Mouse (Mus musculus) liver, postnatal 0 days (tissue): Measurements from ENCODE around the gene Bicc1. TPM values are rescaled to one million over a fixed set of nuclear protein-coding genes. Genes with fewer than 3 reads are reported as not detected.

ENCODE experiments used
- ATAC-seq: fragments of 200-750 bp; cut with Nextera tagmentation; 2 replicates; pipeline ENCODE4 v1.8.0; 2017; ENCODE audit warnings: mild to moderate bottlenecking, moderate library complexity
- DNase-seq: peaks from one replicate; pipeline ENCODE4 v3.0.0-alpha.2; 2016
- H3K27ac ChIP-seq: fragments of 300-500 bp; sonication (generic); 2 replicates; pipeline ENCODE4 v1.5.1; 2014; ENCODE audit warnings: antibody characterized with exemption, moderate library complexity, mild to moderate bottlenecking, low read depth
- H3K27me3 ChIP-seq: fragments of 300-500 bp; sonication (generic); 2 replicates; pipeline ENCODE4 v1.6.1; 2014; ENCODE audit warnings: low read length, control low read depth, mixed read lengths; ENCODE audit not compliant: insufficient read depth
- H3K36me3 ChIP-seq: fragments of 300-500 bp; sonication (generic); replicated peaks from 2 replicates; pipeline ENCODE4 v1.6.1; 2014; ENCODE audit warnings: mild to moderate bottlenecking, control low read depth, low read length, moderate library complexity, mixed read lengths; ENCODE audit not compliant: insufficient read depth
- H3K4me1 ChIP-seq: fragments of 300-500 bp; sonication (generic); 2 replicates; pipeline ENCODE4 v1.6.1; 2014; ENCODE audit warnings: antibody characterized with exemption, mild to moderate bottlenecking, control low read depth; ENCODE audit not compliant: insufficient read depth
- H3K4me2 ChIP-seq: fragments of 300-500 bp; sonication (generic); 2 replicates; pipeline ENCODE4 v1.6.1; 2014; ENCODE audit warnings: low read depth, mild to moderate bottlenecking, low read length, moderate library complexity, mixed read lengths
- H3K4me3 ChIP-seq: fragments of 300-500 bp; sonication (generic); 2 replicates; pipeline ENCODE4 v1.5.1; 2014; ENCODE audit warnings: low read depth, low read length
- H3K9ac ChIP-seq: fragments of 300-500 bp; sonication (generic); replicated peaks from 2 replicates; pipeline ENCODE4 v1.6.1; 2014; ENCODE audit warnings: mild to moderate bottlenecking, moderate library complexity
- H3K9me3 ChIP-seq: fragments of 300-500 bp; sonication (generic); 2 replicates; pipeline ENCODE4 v1.6.1; 2016; ENCODE audit warnings: mild to moderate bottlenecking, control low read depth, low read length, mixed read lengths
- CTCF ChIP-seq: sonication (generic); IDR thresholded peaks from 2 replicates; pipeline ENCODE4 v1.5.1; 2016; ENCODE audit warnings: antibody characterized with exemption, low read depth
- EP300 ChIP-seq: IDR thresholded peaks from 2 replicates; pipeline ENCODE4 v1.6.1; 2016; ENCODE audit warnings: antibody characterized with exemption, low read depth, mild to moderate bottlenecking
- WGBS: fragments of 180-500 bp; shearing (Covaris S2); extraction: QIAGEN DNeasy Blood & Tissue Kit; methylation state at CpG from one replicate; pipeline ENCODE4 v1.1.7; 2014; ENCODE audit not compliant: insufficient replicate concordance; 5-methylcytosine and 5-hydroxymethylcytosine counted together
- polyA plus RNA-seq: library from polyadenylated mRNA; unstranded; fragments of >200 nt; fragmentation: Nextera tagmentation; extraction: Ambion mirVana; gene quantifications from 2 replicates; pipeline ENCODE4 v1.2.1, GENCODE M21; 2015

The Bicc1 gene
- polyA plus RNA-seq, 1 experiment from 2014 or later, result 3.0 TPM

GRCm38 (mm10) chr10:71049294-71049693 lies 110.2 kb downstream of the Bicc1 start:
- Histone ChIP-seq H3K9me3 (no peaks in the 10 kb centered on the region), H3K36me3 (no peaks in the 10 kb centered on the region), H3K4me1 (no peaks in the 10 kb centered on the region), H3K27me3 (no peaks in the 10 kb centered on the region), H3K4me2 (no peak overlapping the region), H3K4me3 (no peak overlapping the region), H3K27ac (no peak overlapping the region), H3K9ac (no peak overlapping the region)
- DNase-seq (no peak), ATAC-seq (no peak)
- TF ChIP-seq CTCF (no peak), EP300 (no peak)
- 87% methylated on average over 17 of the region's 17 CpGs for WGBS

DNA sequence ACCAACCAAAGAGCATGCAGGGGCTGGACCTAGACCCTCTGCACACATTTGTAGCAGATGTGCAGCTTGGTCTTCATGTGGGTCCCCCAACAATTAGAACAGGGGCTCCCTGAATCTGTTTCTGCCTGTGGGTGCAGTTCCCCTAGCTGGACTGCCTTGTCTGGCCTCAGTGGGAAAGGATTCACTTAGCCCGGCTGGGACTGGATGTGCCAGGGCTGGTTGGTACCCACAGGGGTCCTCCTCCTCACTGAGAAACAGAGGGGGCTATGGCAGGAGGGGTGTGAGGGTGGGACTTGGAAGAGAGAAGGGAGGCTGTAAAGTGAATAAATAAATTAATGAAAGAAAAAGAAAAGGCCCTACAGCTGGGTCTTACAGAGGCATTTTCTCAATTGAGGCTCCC lies 115.1 kb downstream of the Bicc1 start:
- Histone ChIP-seq H3K4me3 (no peak overlapping the region), H3K4me1 (no peaks in the 10 kb centered on the region), H3K4me2 (no peak overlapping the region), H3K27me3 (no peaks in the 10 kb centered on the region), H3K9me3 (no peaks in the 10 kb centered on the region), H3K36me3 (no peaks in the 10 kb centered on the region), H3K9ac (no peak overlapping the region), H3K27ac (no peak overlapping the region)
- ATAC-seq (no peak), DNase-seq (no peak)
- WGBS, result 75% methylated on average over 1 of the region's 1 CpGs
- TF ChIP-seq EP300, result no peak
- no peak for TF ChIP-seq CTCF

- Histone ChIP-seq H3K27me3 (no peaks in the 10 kb centered on the region), H3K4me1 (no peaks in the 10 kb centered on the region), H3K27ac (no peak overlapping the region), H3K9ac (no peak overlapping the region), H3K36me3 (no peaks in the 10 kb centered on the region), H3K9me3 (no peaks in the 10 kb centered on the region), H3K4me2 (no peak overlapping the region), H3K4me3 (no peak overlapping the region)
- WGBS, result 54% methylated on average over 4 of the region's 4 CpGs
- DNase-seq (no peak), ATAC-seq (no peak)
- TF ChIP-seq CTCF (no peak), EP300 (no peak)
These were observed 117.6 kb downstream of the Bicc1 start for GRCm38 (mm10) chr10:71041874-71042273.

DNA sequence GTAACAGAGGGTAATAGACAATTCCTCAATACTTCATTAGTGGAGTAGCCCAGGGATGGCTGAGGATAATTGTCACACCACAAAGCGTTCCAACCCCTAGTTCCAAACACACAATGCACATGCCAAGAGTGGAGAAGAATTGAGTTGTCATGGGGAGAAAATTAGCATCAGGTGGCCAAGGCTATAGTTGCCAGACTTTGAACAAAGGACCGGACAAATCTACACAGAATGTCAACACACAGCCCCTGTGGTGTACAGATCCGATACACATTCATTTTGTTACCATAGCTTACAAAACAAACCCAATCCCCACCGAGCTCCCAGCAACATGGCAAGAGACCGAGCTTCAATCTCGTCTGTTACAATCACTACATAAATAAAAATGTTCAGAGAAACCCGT lies 123.0 kb downstream of the Bicc1 start:
- 77% methylated on average over 7 of the region's 7 CpGs for WGBS
- DNase-seq, result no peak
- Histone ChIP-seq H3K36me3 (no peaks in the 10 kb centered on the region), H3K27me3 (no peaks in the 10 kb centered on the region), H3K4me2 (no peak overlapping the region), H3K9me3 (no peaks in the 10 kb centered on the region), H3K4me3 (no peak overlapping the region), H3K4me1 (no peaks in the 10 kb centered on the region), H3K27ac (no peak overlapping the region), H3K9ac (no peak overlapping the region)
- no peak for ATAC-seq
- TF ChIP-seq CTCF (no peak), EP300 (no peak)

GRCm38 (mm10) chr10:71028996-71029395 lies 130.5 kb downstream of the Bicc1 start:
- Histone ChIP-seq H3K36me3 (no peaks in the 10 kb centered on the region), H3K9me3 (no peaks in the 10 kb centered on the region), H3K27me3 (no peaks in the 10 kb centered on the region), H3K4me3 (no peak overlapping the region), H3K27ac (no peak overlapping the region), H3K4me1 (no peaks in the 10 kb centered on the region), H3K9ac (no peak overlapping the region), H3K4me2 (no peak overlapping the region)
- WGBS, result 74% methylated on average over 4 of the region's 4 CpGs
- DNase-seq, result no peak
- no peak for ATAC-seq
- TF ChIP-seq EP300, result no peak

DNA sequence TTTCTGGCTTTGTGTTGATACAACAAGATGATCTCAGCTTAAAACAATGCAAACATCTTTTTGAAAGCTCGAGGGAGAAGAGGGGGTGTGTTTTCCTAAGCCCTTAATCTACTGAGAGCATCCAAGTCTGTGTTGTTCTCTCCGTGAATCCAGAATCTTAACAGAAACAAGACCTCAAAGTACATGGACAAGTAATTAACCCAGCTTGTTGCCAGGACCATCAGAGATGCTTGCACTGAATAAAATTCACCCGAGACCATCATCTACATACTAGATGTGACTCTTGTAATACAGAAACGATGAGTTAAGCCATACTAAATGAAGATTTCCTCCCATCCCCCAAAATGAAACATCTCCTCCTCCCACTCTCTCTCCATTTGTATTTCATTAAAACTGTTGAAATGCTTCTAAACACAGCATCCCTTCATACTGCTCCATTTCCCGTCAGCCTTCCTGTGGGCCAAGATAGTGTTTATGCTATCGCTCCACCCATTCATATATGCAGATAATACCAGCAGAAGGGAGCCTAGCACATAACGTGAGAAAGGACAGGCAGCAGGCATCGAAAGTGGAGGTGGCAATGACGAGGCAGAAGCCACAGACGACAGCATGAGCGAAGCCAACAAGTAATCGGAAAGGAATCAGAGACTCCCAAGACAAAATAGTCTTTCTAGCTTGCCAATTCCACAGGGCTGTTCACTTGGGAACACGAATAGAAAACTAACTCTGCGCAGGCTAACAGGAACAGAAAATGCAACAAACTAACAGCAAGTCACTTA lies 131.2 kb downstream of the Bicc1 start:
- Histone ChIP-seq H3K9me3 (no peaks in the 10 kb centered on the region), H3K27ac (no peak overlapping the region), H3K4me2 (no peak overlapping the region), H3K27me3 (no peaks in the 10 kb centered on the region), H3K36me3 (no peaks in the 10 kb centered on the region), H3K4me1 (no peaks in the 10 kb centered on the region), H3K9ac (no peak overlapping the region), H3K4me3 (no peak overlapping the region)
- no peak for DNase-seq
- 69% methylated on average over 14 of the region's 14 CpGs for WGBS
- TF ChIP-seq EP300 (no peak), CTCF (no peak)
- no peak for ATAC-seq
